Comparison of ENCODE assay signal across 13 mouse cellular contexts in genomic region chr2:113674647-113675443, GRCm38 (mm10).
A peak's percentile ranks its signal among the peaks of the same experiment; 100 is the strongest.
DNase-seq lines count a peak whose midpoint lies in the region; ATAC-seq and TF ChIP-seq lines count a peak whose summit lies in the region.
"Had no signal": no experiment of that assay in that cellular context is flagged by ENCODE, and none has a peak within 500 bp of the region (broad histone marks: within the 10 kb centered on the region; RNA-seq: fewer than 3 reads in every experiment).

No protein-coding gene starts in this region.

- no peak for TF ChIP-seq CTCF in stomach, postnatal 0 days (IDR thresholded peaks at IDR 0.05; ENCODE audit: low read depth)

- 0 out of 2 replicates have a peak, but pooled peaks cover 4% of the 10 kb centered on the region for H3K4me1 ChIP-seq in stomach, embryonic 14.5 days (ENCODE audit: control insufficient read depth, insufficient read depth, low read length)
- H3K4me1 ChIP-seq in stomach, postnatal 0 days (replicated peaks; ENCODE audit: control insufficient read depth, insufficient read depth), result no peaks in the 10 kb centered on the region
- peaks cover 9% of the 10 kb centered on the region for H3K4me1 ChIP-seq in hindbrain, embryonic 13.5 days (replicated peaks)
- H3K4me1 ChIP-seq in midbrain, embryonic 11.5 days (ENCODE audit: control insufficient read depth, insufficient read depth, low read length), result peaks cover 8% of the 10 kb centered on the region

- H3K27ac ChIP-seq in stomach, embryonic 14.5 days (ENCODE audit: low read length), result no peak overlapping the region
- H3K27ac ChIP-seq in stomach, postnatal 0 days (replicated peaks), result no peak overlapping the region
- peak overlapping the region; percentile 44 for H3K27ac ChIP-seq in hindbrain, embryonic 13.5 days
- H3K27ac ChIP-seq in midbrain, embryonic 11.5 days (ENCODE audit: low read depth, low read length), result no peak overlapping the region
- H3K27ac ChIP-seq: embryonic facial prominence, embryonic 13.5 days; heart, embryonic 13.5 days had no signal

- WGBS in stomach, embryonic 14.5 days, result 15% methylated on average over 10 of the region's 10 CpGs
- WGBS in stomach, postnatal 0 days, result 22% methylated on average over 10 of the region's 10 CpGs
- WGBS in hindbrain, embryonic 13.5 days, result 16% methylated on average over 10 of the region's 10 CpGs
- WGBS in midbrain, embryonic 11.5 days, result 22% methylated on average over 10 of the region's 10 CpGs

- ATAC-seq in stomach, embryonic 14.5 days (ENCODE audit: insufficient number of reproducible peaks, insufficient read depth, low FRiP score, low read depth), result 0 out of 2 replicates have a peak, but pooled peaks have one; percentile 33
- no peak for ATAC-seq in stomach, postnatal 0 days (ENCODE audit: low FRiP score, low TSS enrichment)
- ATAC-seq in hindbrain, embryonic 13.5 days (ENCODE audit: low FRiP score), result peak; percentile 72
- peak; percentile 87 for ATAC-seq in midbrain, embryonic 11.5 days (ENCODE audit: low FRiP score)

- no peak for TF ChIP-seq EP300 in stomach, postnatal 0 days (optimal IDR thresholded peaks at IDR 0.05)

- H3K36me3 ChIP-seq in stomach, embryonic 14.5 days (ENCODE audit: control insufficient read depth, insufficient read depth, low read length), result no peaks in the 10 kb centered on the region
- H3K36me3 ChIP-seq in stomach, postnatal 0 days (ENCODE audit: control insufficient read depth, insufficient read depth, low read length), result no peaks in the 10 kb centered on the region
- H3K36me3 ChIP-seq in hindbrain, embryonic 13.5 days, result no peaks in the 10 kb centered on the region
- H3K36me3 ChIP-seq in midbrain, embryonic 11.5 days (ENCODE audit: control insufficient read depth, insufficient read depth, low read length), result no peaks in the 10 kb centered on the region
- H3K36me3 ChIP-seq: embryonic facial prominence, embryonic 13.5 days; G1E; heart, embryonic 13.5 days had no signal

- no peaks in the 10 kb centered on the region for H3K27me3 ChIP-seq in stomach, embryonic 14.5 days (ENCODE audit: control insufficient read depth, insufficient read depth, low read length)
- no peaks in the 10 kb centered on the region for H3K27me3 ChIP-seq in stomach, postnatal 0 days (ENCODE audit: control insufficient read depth, insufficient read depth, low read length)
- no peaks in the 10 kb centered on the region for H3K27me3 ChIP-seq in hindbrain, embryonic 13.5 days
- no peaks in the 10 kb centered on the region for H3K27me3 ChIP-seq in midbrain, embryonic 11.5 days (ENCODE audit: control insufficient read depth, insufficient read depth, low read length)
- H3K27me3 ChIP-seq: embryonic facial prominence, embryonic 13.5 days; heart, embryonic 13.5 days had no signal

- no peak overlapping the region for H3K9ac ChIP-seq in stomach, embryonic 14.5 days (replicated peaks; ENCODE audit: low read depth, low read length)
- no peak overlapping the region for H3K9ac ChIP-seq in stomach, postnatal 0 days (ENCODE audit: low read length)
- no peak overlapping the region for H3K9ac ChIP-seq in hindbrain, embryonic 13.5 days
- no peak overlapping the region for H3K9ac ChIP-seq in midbrain, embryonic 11.5 days (ENCODE audit: low read length)
- H3K9ac ChIP-seq: embryonic facial prominence, embryonic 13.5 days; heart, embryonic 13.5 days had no signal

- no peak for DNase-seq in stomach, postnatal 0 days (ENCODE audit: low spot score)
- no peak for DNase-seq in midbrain, embryonic 11.5 days (ENCODE audit: low spot score, missing footprints)
- DNase-seq in spleen, postnatal 4 days (ENCODE audit: low spot score in 2 of 2), result no peak
- no peak for DNase-seq in testis, postnatal 14 days (ENCODE audit: low spot score)
- DNase-seq in ovary, postnatal 14 days (ENCODE audit: low spot score), result no peak
- DNase-seq: adrenal gland, postnatal 25 days; lung, adult 18-20 months; thymus, adult 2 months had no signal

- no peaks in the 10 kb centered on the region for H3K9me3 ChIP-seq in stomach, embryonic 14.5 days (ENCODE audit: control insufficient read depth, low read depth, low read length)
- no peaks in the 10 kb centered on the region for H3K9me3 ChIP-seq in stomach, postnatal 0 days (ENCODE audit: control insufficient read depth, low read length)
- no peaks in the 10 kb centered on the region for H3K9me3 ChIP-seq in hindbrain, embryonic 13.5 days
- H3K9me3 ChIP-seq in midbrain, embryonic 11.5 days (ENCODE audit: control insufficient read depth, low read length), result no peaks in the 10 kb centered on the region
- H3K9me3 ChIP-seq: embryonic facial prominence, embryonic 13.5 days; heart, embryonic 13.5 days had no signal

- no peak overlapping the region for H3K4me3 ChIP-seq in stomach, embryonic 14.5 days (ENCODE audit: low read depth, low read length)
- no peak overlapping the region for H3K4me3 ChIP-seq in stomach, postnatal 0 days (ENCODE audit: low read depth, low read length)
- H3K4me3 ChIP-seq in hindbrain, embryonic 13.5 days, result no peak overlapping the region
- no peak overlapping the region for H3K4me3 ChIP-seq in midbrain, embryonic 11.5 days (ENCODE audit: low read depth, low read length)
- H3K4me3 ChIP-seq: embryonic facial prominence, embryonic 13.5 days; heart, embryonic 13.5 days had no signal

- no peak overlapping the region for H3K4me2 ChIP-seq in stomach, embryonic 14.5 days (replicated peaks; ENCODE audit: low read depth, low read length)
- H3K4me2 ChIP-seq in stomach, postnatal 0 days (replicated peaks; ENCODE audit: low read depth), result no peak overlapping the region
- no peak overlapping the region for H3K4me2 ChIP-seq in hindbrain, embryonic 13.5 days
- H3K4me2 ChIP-seq in midbrain, embryonic 11.5 days, result no peak overlapping the region
- H3K4me2 ChIP-seq: embryonic facial prominence, embryonic 13.5 days; heart, embryonic 13.5 days had no signal
